Mouse (Mus musculus) erythroid progenitor cell, adult 5-6 weeks (primary cell): ENCODE measurements around the gene Dcaf15. TPM values are rescaled to one million over a fixed set of nuclear protein-coding genes. Genes with fewer than 3 reads are reported as not detected.
A peak's percentile ranks its signal among the peaks of the same experiment; 100 is the strongest.

Source experiments
- ATAC-seq: replicated peaks from 2 replicates; pipeline ENCODE4 v1.8.0; 2016; ENCODE audit warnings: moderate number of reproducible peaks, mild to moderate bottlenecking, moderate TSS enrichment, inconsistent platforms; ENCODE audit not compliant: poor library complexity, low FRiP score, severe bottlenecking
- total RNA-seq, 2 experiments: library from RNA; stranded (forward) in 1 of 2; stranded (reverse) in 1 of 2; fragments of 150-400 nt in 1 of 2; fragments of 186-747, 209-891 nt in 1 of 2; gene quantifications; 2 replicates each; pipeline versions ENCODE4 v1.2.3 to v1.2.4; 2015 to 2017; ENCODE audit warnings: low replicate concordance in 2 of 2

Dcaf15 gene
- total RNA-seq (2015; ENCODE audit: low replicate concordance) (8.8 and 17.7 TPM in 2 replicates), total RNA-seq (2017; ENCODE audit: low replicate concordance) (11.9 and 13.6 TPM in 2 replicates)

GRCm38 (mm10) chr8:84104697-84105609, at the start of gene Dcaf15:
Gene Dcaf15 (minus strand): TSS chr8:84104768.
- peak; percentile 96 for ATAC-seq

- no peak for ATAC-seq
These were observed 44.6 kb upstream of the Dcaf15 start for GRCm38 (mm10) chr8:84149181-84149580.

- no peak for ATAC-seq
These were observed 43.9 kb upstream of the Dcaf15 start for GRCm38 (mm10) chr8:84148531-84148850.

- ATAC-seq = peak; percentile 95
These were observed 43.4 kb upstream of the Dcaf15 start, which contains the start of the genes Cc2d1a and 4930432K21Rik for GRCm38 (mm10) chr8:84147769-84148530. Gene Cc2d1a (minus strand): TSS chr8:84147936. Gene 4930432K21Rik (plus strand): TSS chr8:84148025.

GRCm38 (mm10) chr8:84147324-84147766, 42.8 kb upstream of the Dcaf15 start:
- peak; percentile 39 for ATAC-seq

GRCm38 (mm10) chr8:84144636-84145245, 40.2 kb upstream of the Dcaf15 start:
- ATAC-seq = no peak

GRCm38 (mm10) chr8:84140838-84141237, 36.3 kb upstream of the Dcaf15 start:
- no peak for ATAC-seq

- no peak for ATAC-seq
These were observed 33.3 kb upstream of the Dcaf15 start for GRCm38 (mm10) chr8:84137848-84138247.

- ATAC-seq = no peak
These were observed 27.7 kb upstream of the Dcaf15 start for GRCm38 (mm10) chr8:84132225-84132624.

GRCm38 (mm10) chr8:84130806-84131205, 26.2 kb upstream of the Dcaf15 start:
- no peak for ATAC-seq

GRCm38 (mm10) chr8:84128277-84128676, 23.7 kb upstream of the Dcaf15 start:
- ATAC-seq = no peak

GRCm38 (mm10) chr8:84127202-84127901, 22.8 kb upstream of the Dcaf15 start:
- ATAC-seq = no peak

GRCm38 (mm10) chr8:84126742-84127141, 22.2 kb upstream of the Dcaf15 start:
- no peak for ATAC-seq

- ATAC-seq = no peak
These were observed 21.1 kb upstream of the Dcaf15 start, which contains the start of gene Podnl1 for GRCm38 (mm10) chr8:84125656-84126055. Gene Podnl1 (plus strand): TSS chr8:84125989.

GRCm38 (mm10) chr8:84122151-84122550, 17.6 kb upstream of the Dcaf15 start:
- ATAC-seq = no peak

- ATAC-seq = no peak
These were observed 11.1 kb upstream of the Dcaf15 start for GRCm38 (mm10) chr8:84115646-84116045.

GRCm38 (mm10) chr8:84106216-84107040, 1.9 kb upstream of the Dcaf15 start:
- no peak for ATAC-seq

- ATAC-seq = no peak
These were observed 1.1 kb upstream of the Dcaf15 start for GRCm38 (mm10) chr8:84105676-84106075.

- ATAC-seq = peak; percentile 44
These were observed 347 bp downstream of the Dcaf15 start for GRCm38 (mm10) chr8:84104221-84104620.
